ENCODE assay signal across 18 mouse cellular contexts in genomic region chr8:113803830-113804611, GRCm38 (mm10). TPM values are rescaled to one million over a fixed set of nuclear protein-coding genes. Genes with fewer than 3 reads are reported as not detected.
DNase-seq lines count a peak whose midpoint lies in the region; TF ChIP-seq lines count a peak whose summit lies in the region.
"Had no signal": no experiment of that assay in that cellular context is flagged by ENCODE, and none has a peak within 500 bp of the region (broad histone marks: within the 10 kb centered on the region; RNA-seq: fewer than 3 reads in every experiment).

No protein-coding gene starts in this region.

- DNase-seq in embryo, embryonic 10 days (ENCODE audit: low spot score) = peak; percentile 3
- DNase-seq in embryo, embryonic 9.5 days (ENCODE audit: extremely low spot score) = no peak
- peak; percentile 21 for DNase-seq in left cerebral cortex, postnatal 4 days
- DNase-seq in left cerebral cortex, postnatal 25 days (ENCODE audit: low spot score in 2 of 2) = no peak
- peak; percentile 31 for DNase-seq in brain, embryonic 14.5 days (ENCODE audit: low read depth)
- DNase-seq in fibroblast of lung, adult 2 months (ENCODE audit: low read depth) = peak; percentile 74
- DNase-seq in frontal cortex, postnatal 25 days (ENCODE audit: low spot score in 2 of 2) = no peak
- DNase-seq in lung, postnatal 14 days = no peak
- DNase-seq: adrenal gland, adult 2 months; cerebellum, adult 11-12 months; gastrocnemius, adult 2 months; heart, postnatal 14 days; kidney, postnatal 10 days; layer of hippocampus, adult 9-11 months; liver, embryonic 13.5 days; right cerebral cortex, postnatal 4 days; thymus, adult 18-20 months had no signal

- no peak for TF ChIP-seq POLR2A in brain, embryonic 14.5 days (IDR thresholded peaks at IDR 0.05; ENCODE audit: borderline replicate concordance, extremely low read depth, insufficient read depth, insufficient read length, poor library complexity, severe bottlenecking)

- TF ChIP-seq CTCF in brain, embryonic 14.5 days (IDR thresholded peaks at IDR 0.05; ENCODE audit: borderline replicate concordance, extremely low read depth, insufficient read depth, insufficient read length) = no peak

- intact Hi-C loops in left cerebral cortex, postnatal 4 days (cut with DNase I) = no loop called here
- intact Hi-C loops in left cerebral cortex, postnatal 25 days (cut with DNase I) = no loop called here

RNA-seq across cellular contexts. Expression of gene Adamts18, which starts 44.5 kb away (rescaled TPM):
- 10 to 100 TPM; 11.8 to 12.8 TPM for total RNA-seq in left cerebral cortex, postnatal 4 days (2021)
- 1 to 10 TPM; 2.6 to 3.1 TPM for total RNA-seq in left cerebral cortex, postnatal 25 days (2021)
- polyA plus RNA-seq in brain, embryonic 14.5 days (2012; rRNA removed) = 5.5 and 11.0 TPM in 2 replicates
- total RNA-seq: adrenal gland, adult 2 months had no signal
- polyA plus RNA-seq: inflammation-experienced regulatory T-cells, adult 6 months had no signal

Comparison
In these comparisons a context has a peak if more than half of its experiments do, and no peak if none do; other contexts are left out.
1. DNase-seq: peak in embryo, embryonic 10 days (single experiment), left cerebral cortex, postnatal 4 days (single experiment), brain, embryonic 14.5 days (single experiment) and fibroblast of lung, adult 2 months (single experiment); none in embryo, embryonic 9.5 days (single experiment), left cerebral cortex, postnatal 25 days (0 of 2), frontal cortex, postnatal 25 days (0 of 2) and lung, postnatal 14 days (single experiment).